Mouse (Mus musculus) thymus, adult 2 months (tissue): ENCODE data around the gene Megf11.

Experiments
- CTCF ChIP-seq: fragments of 200-500 bp; IDR thresholded peaks from 2 replicates; pipeline ENCODE4 v1.5.1; 2012; ENCODE audit warnings: mild to moderate bottlenecking, control low read depth, low read length, moderate library complexity, borderline replicate concordance; ENCODE audit not compliant: control insufficient read depth, poor library complexity, insufficient read depth; ENCODE audit errors: extremely low read depth
- POLR2A ChIP-seq: fragments of 200-500 bp; IDR thresholded peaks from 2 replicates; pipeline ENCODE4 v1.6.1; 2012; ENCODE audit warnings: mild to moderate bottlenecking, low read length, control low read depth, moderate library complexity; ENCODE audit not compliant: control insufficient read depth, poor library complexity, insufficient read depth; ENCODE audit errors: extremely low read depth

DNA sequence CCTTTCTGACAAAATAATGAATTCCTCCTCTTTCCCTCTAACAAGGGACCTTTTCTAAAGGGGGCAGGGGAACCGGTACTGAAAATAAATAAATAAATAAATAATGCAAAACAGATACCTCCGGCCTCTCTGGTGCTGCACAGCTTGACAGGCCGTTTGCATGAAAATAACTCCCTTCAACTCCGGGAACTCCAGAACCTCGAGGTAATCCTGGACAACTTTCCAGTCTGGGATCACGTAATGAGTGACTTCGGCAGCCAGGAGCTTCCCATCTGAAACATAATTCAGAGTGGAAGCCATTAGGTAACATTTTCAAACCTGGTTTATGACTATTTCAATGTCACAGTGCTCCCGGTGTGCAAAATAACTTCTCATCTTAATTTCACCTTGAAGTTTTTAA, 46.1 kb upstream of the Megf11 start:
- TF ChIP-seq CTCF, result no peak
- TF ChIP-seq POLR2A, result no peak
